Comparison of ENCODE assay signal across 8 mouse cellular contexts in genomic region chr6:100483084-100483810, GRCm38 (mm10).
DNase-seq lines count a peak whose midpoint lies in the region; ATAC-seq and TF ChIP-seq lines count a peak whose summit lies in the region.
"Had no signal": no experiment of that assay in that cellular context is flagged by ENCODE, and none has a peak within 500 bp of the region (broad histone marks: within the 10 kb centered on the region; RNA-seq: fewer than 3 reads in every experiment).

No protein-coding gene starts in this region.

- H3K9me3 ChIP-seq in lung, postnatal 0 days (ENCODE audit: low read length): no peaks in the 10 kb centered on the region
- no peaks in the 10 kb centered on the region for H3K9me3 ChIP-seq in forebrain, postnatal 0 days (ENCODE audit: low read length)
- peaks cover 10% of the 10 kb centered on the region for H3K9me3 ChIP-seq in midbrain, embryonic 16.5 days (replicated peaks; ENCODE audit: control insufficient read depth, low read length, poor library complexity, severe bottlenecking)

- DNase-seq in lung, postnatal 0 days (ENCODE audit: low spot score): peak; percentile 25
- no peak for DNase-seq in lung, postnatal 25 days (ENCODE audit: low spot score)
- peak; percentile 45 for DNase-seq in adrenal gland, postnatal 25 days
- peak; percentile 39 for DNase-seq in thymus, postnatal 0 days (ENCODE audit: low spot score)
- DNase-seq in forebrain, postnatal 0 days: no peak

- no peak overlapping the region for H3K4me3 ChIP-seq in lung, postnatal 0 days (ENCODE audit: low read depth, low read length)
- no peak overlapping the region for H3K4me3 ChIP-seq in forebrain, postnatal 0 days (ENCODE audit: low read depth, low read length)
- H3K4me3 ChIP-seq in midbrain, embryonic 16.5 days (ENCODE audit: low read depth, low read length): no peak overlapping the region

- TF ChIP-seq EP300 in lung, postnatal 0 days (IDR thresholded peaks at IDR 0.05): no peak

- H3K4me2 ChIP-seq in lung, postnatal 0 days (replicated peaks; ENCODE audit: low read depth, low read length): no peak overlapping the region
- no peak overlapping the region for H3K4me2 ChIP-seq in forebrain, postnatal 0 days (ENCODE audit: low read depth)
- no peak overlapping the region for H3K4me2 ChIP-seq in midbrain, embryonic 16.5 days (ENCODE audit: low read length)

- H3K27me3 ChIP-seq in lung, postnatal 0 days (replicated peaks; ENCODE audit: insufficient read depth, low read length): no peaks in the 10 kb centered on the region
- H3K27me3 ChIP-seq in forebrain, postnatal 0 days (ENCODE audit: insufficient read depth, low read length): no peaks in the 10 kb centered on the region
- no peaks in the 10 kb centered on the region for H3K27me3 ChIP-seq in midbrain, embryonic 16.5 days (ENCODE audit: control insufficient read depth, insufficient read depth, low read depth, low read length)

- H3K4me1 ChIP-seq in lung, postnatal 0 days (ENCODE audit: insufficient read depth, low read depth, low read length): peaks cover 10% of the 10 kb centered on the region; the same call in 1 of the 2 replicates
- H3K4me1 ChIP-seq in forebrain, postnatal 0 days (ENCODE audit: insufficient read depth): no peaks in the 10 kb centered on the region
- no peaks in the 10 kb centered on the region for H3K4me1 ChIP-seq in midbrain, embryonic 16.5 days (ENCODE audit: control insufficient read depth, insufficient read depth, low read length)

- 4% methylated on average over 14 of the region's 14 CpGs for WGBS in lung, postnatal 0 days
- WGBS in forebrain, postnatal 0 days: 24% methylated on average over 14 of the region's 14 CpGs
- 16% methylated on average over 14 of the region's 14 CpGs for WGBS in midbrain, embryonic 16.5 days

- H3K27ac ChIP-seq in lung, postnatal 0 days (ENCODE audit: low read length): no peak overlapping the region
- no peak overlapping the region for H3K27ac ChIP-seq in forebrain, postnatal 0 days (ENCODE audit: low read depth, low read length)
- H3K27ac ChIP-seq in midbrain, embryonic 16.5 days (ENCODE audit: low read length): no peak overlapping the region
- H3K27ac ChIP-seq: liver, embryonic 14.5 days had no signal

- TF ChIP-seq CTCF in lung, postnatal 0 days (IDR thresholded peaks at IDR 0.05): no peak
- TF ChIP-seq CTCF in forebrain, postnatal 0 days (IDR thresholded peaks at IDR 0.05; ENCODE audit: low read depth): no peak

- H3K9ac ChIP-seq in lung, postnatal 0 days (replicated peaks; ENCODE audit: low read depth): no peak overlapping the region
- no peak overlapping the region for H3K9ac ChIP-seq in forebrain, postnatal 0 days
- H3K9ac ChIP-seq in midbrain, embryonic 16.5 days (ENCODE audit: low read depth, low read length): no peak overlapping the region
- H3K9ac ChIP-seq: liver, embryonic 14.5 days had no signal

- ATAC-seq in lung, postnatal 0 days: no peak
- ATAC-seq in hematopoietic stem cell, adult 5-6 weeks (replicated peaks in 1 of 2; ENCODE audit: insufficient read depth in 1 of 2, low FRiP score in 2 of 2, low TSS enrichment in 1 of 2, low read depth in 1 of 2, poor library complexity in 2 of 2, severe bottlenecking in 2 of 2): peak; percentile 75 to 79
- ATAC-seq in forebrain, postnatal 0 days: no peak
- no peak for ATAC-seq in midbrain, embryonic 16.5 days

- H3K36me3 ChIP-seq in lung, postnatal 0 days (ENCODE audit: insufficient read depth, low read length): no peaks in the 10 kb centered on the region
- H3K36me3 ChIP-seq in forebrain, postnatal 0 days (ENCODE audit: insufficient read depth): no peaks in the 10 kb centered on the region
- H3K36me3 ChIP-seq in midbrain, embryonic 16.5 days (ENCODE audit: control insufficient read depth, insufficient read depth, low read length): no peaks in the 10 kb centered on the region

Comparison
In these comparisons a context has a peak if more than half of its experiments do, and no peak if none do; other contexts are left out.
1. DNase-seq: peak in lung, postnatal 0 days (single experiment), adrenal gland, postnatal 25 days (single experiment) and thymus, postnatal 0 days (single experiment); none in lung, postnatal 25 days (single experiment) and forebrain, postnatal 0 days (single experiment).
2. ATAC-seq: peak in hematopoietic stem cell, adult 5-6 weeks (2 of 2); none in lung, postnatal 0 days (single experiment), forebrain, postnatal 0 days (single experiment) and midbrain, embryonic 16.5 days (single experiment).